Mouse (Mus musculus) colon, adult 2 months (tissue): ENCODE data around the gene Vmn1r31. TPM values are rescaled to one million over a fixed set of nuclear protein-coding genes. Genes with fewer than 3 reads are reported as not detected.

Experiments used
- polyA plus RNA-seq: library from polyadenylated mRNA; depleted of rRNA; stranded (reverse); fragments of >200 nt; gene quantifications from 2 replicates; pipeline ENCODE4 v1.2.3, GENCODE M21; 2012; rRNA removed

Vmn1r31 gene
- not detected in 2 replicates for polyA plus RNA-seq

GRCm38 (mm10) chr6:58475230-58475629 lies at the start of gene Vmn1r31:
Gene Vmn1r31, minus strand, starts transcription at chr6:58475330.

GRCm38 (mm10) chr6:58443285-58443684 lies 31.8 kb downstream of the Vmn1r31 start, which contains the start of gene Vmn1r30:
Gene Vmn1r30, minus strand, starts transcription at chr6:58443385.

Other genes starting within 250 kb of the Vmn1r31 start
- gene Vmn1r28, start 213.3 kb downstream of the Vmn1r31 start, polyA plus RNA-seq = not detected in 2 replicates
- not detected in 2 replicates for gene Vmn1r29, start 173.8 kb downstream of the Vmn1r31 start, polyA plus RNA-seq
- not detected in 2 replicates for gene Vmn1r30, start 31.9 kb downstream of the Vmn1r31 start, polyA plus RNA-seq
- 13.6 and 16.7 TPM in 2 replicates for gene Abcg2, start 109.2 kb upstream of the Vmn1r31 start, polyA plus RNA-seq